Mouse (Mus musculus): Measurements from ENCODE around the gene Kcne1. TPM values are rescaled to one million over a fixed set of nuclear protein-coding genes. Genes with fewer than 3 reads are reported as not detected.

The Kcne1 gene
- polyA plus RNA-seq, 1 experiment from 2014 or later: 0.09 TPM

DNA sequence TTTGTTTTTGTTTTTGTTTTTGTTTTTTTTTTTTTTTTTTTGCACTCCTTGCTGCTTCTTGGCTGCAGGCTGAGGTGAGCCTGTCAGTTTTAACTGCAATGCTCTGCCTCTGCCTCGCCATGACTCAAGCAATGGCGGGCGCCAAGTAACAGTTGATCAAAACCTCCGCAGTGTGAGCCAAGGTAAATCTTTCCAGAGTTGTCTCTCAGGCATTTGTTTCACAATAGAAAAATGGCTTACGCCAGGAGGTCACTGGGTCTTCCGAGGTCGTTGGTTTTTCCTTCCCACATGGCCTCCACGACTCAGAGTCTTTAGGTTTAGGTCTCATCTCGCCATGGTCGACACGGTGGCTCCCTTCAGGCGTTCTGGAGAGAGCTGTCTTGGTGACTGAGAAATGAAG is 6.0 kb downstream of the Kcne1 start:
- Histone ChIP-seq H3K4me2 (ENCODE audit: low read depth, severe bottlenecking) (no peak overlapping the region), H3K9ac (ENCODE audit: low read length) (no peak overlapping the region), H3K4me3 (ENCODE audit: low read depth, low read length) (no peak overlapping the region), H3K9me3 (ENCODE audit: control insufficient read depth, low read length) (no peaks in the 10 kb centered on the region), H3K27me3 (ENCODE audit: control insufficient read depth, insufficient read depth, low read length) (no peaks in the 10 kb centered on the region), H3K27ac (replicated peaks; ENCODE audit: low read depth, low read length) (no peak overlapping the region; the same call in 1 of the 2 replicates), H3K36me3 (ENCODE audit: control insufficient read depth, insufficient read depth, low read length) (no peaks in the 10 kb centered on the region), H3K4me1 (ENCODE audit: control insufficient read depth, insufficient read depth, low read length) (peaks cover 5% of the 10 kb centered on the region)
- WGBS: 80% methylated on average over 12 of the region's 12 CpGs
- ATAC-seq (ENCODE audit: insufficient number of reproducible peaks, low FRiP score, low TSS enrichment, low read depth) (no peak), DNase-seq (ENCODE audit: low spot score) (no peak)

DNA sequence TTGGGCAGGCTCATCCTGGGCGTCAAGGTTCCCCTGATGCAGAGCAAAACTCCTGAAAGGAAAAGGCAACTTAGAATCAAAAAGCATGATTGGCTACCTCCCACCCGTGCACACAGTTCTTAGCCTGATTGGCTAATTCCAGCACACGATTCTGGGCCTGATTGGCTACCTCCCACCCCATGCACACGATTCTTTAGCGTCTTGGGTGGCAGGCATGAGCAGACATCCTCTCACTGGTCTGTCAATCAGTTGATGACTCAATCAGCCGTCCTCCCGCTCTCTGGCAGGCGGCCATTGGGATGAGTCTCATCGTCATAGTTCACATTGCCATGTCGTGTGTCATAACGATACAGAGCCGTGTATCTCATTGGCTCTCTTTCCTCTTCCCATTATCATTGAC is 10.3 kb downstream of the Kcne1 start:
- no peaks in the 10 kb centered on the region for H3K36me3 ChIP-seq (ENCODE audit: control insufficient read depth, insufficient read depth, low read length)
- no peak overlapping the region for H3K27ac ChIP-seq (replicated peaks; ENCODE audit: low read depth, low read length)
- no peaks in the 10 kb centered on the region for H3K27me3 ChIP-seq (ENCODE audit: control insufficient read depth, insufficient read depth, low read length)
- DNase-seq (ENCODE audit: low spot score): no peak
- WGBS: 85% methylated on average over 12 of the region's 12 CpGs
- H3K9ac ChIP-seq (ENCODE audit: low read length): no peak overlapping the region
- no peak for ATAC-seq (ENCODE audit: insufficient number of reproducible peaks, low FRiP score, low TSS enrichment, low read depth)
- no peaks in the 10 kb centered on the region for H3K9me3 ChIP-seq (ENCODE audit: control insufficient read depth, low read length)
- no peak overlapping the region for H3K4me3 ChIP-seq (ENCODE audit: low read depth, low read length)
- peaks cover 3% of the 10 kb centered on the region for H3K4me1 ChIP-seq (ENCODE audit: control insufficient read depth, insufficient read depth, low read length)
- no peak overlapping the region for H3K4me2 ChIP-seq (ENCODE audit: low read depth, severe bottlenecking)

DNA sequence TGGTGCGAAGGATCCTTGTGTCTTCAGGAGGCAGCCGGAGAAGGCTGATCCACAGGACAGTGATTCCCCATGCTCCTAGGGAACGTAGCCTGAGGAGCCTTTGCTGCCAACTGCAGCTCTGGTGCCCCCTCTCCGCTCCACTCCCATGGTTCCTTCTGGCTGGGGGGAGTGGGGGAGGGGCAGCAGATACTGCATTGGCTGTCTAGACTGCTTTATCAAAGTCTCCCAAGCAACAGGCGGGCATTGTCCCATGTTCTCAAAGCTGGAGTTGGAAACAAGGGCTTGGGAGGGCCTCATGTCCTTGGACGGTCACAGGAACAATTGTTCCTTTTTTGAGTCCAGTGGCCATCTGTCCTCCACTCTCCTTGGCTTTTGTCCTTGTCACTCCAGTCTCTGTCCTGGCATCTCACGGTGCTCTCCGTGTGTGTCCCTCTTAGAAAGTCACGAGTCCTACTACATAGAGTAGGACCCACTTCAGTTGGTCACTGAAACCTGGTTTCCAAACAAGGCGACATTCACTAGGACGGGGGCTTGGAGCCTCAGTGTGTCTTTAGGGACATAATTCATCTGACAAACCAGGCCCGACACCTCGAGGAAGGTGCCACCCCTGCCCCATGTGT is 12.9 kb downstream of the Kcne1 start:
- H3K4me1 ChIP-seq (ENCODE audit: control insufficient read depth, insufficient read depth, low read length): no peaks in the 10 kb centered on the region
- H3K4me2 ChIP-seq (ENCODE audit: low read depth, severe bottlenecking): no peak overlapping the region
- DNase-seq (ENCODE audit: low spot score) (no peak), ATAC-seq (ENCODE audit: insufficient number of reproducible peaks, low FRiP score, low TSS enrichment, low read depth) (no peak)
- no peaks in the 10 kb centered on the region for H3K36me3 ChIP-seq (ENCODE audit: control insufficient read depth, insufficient read depth, low read length)
- 84% methylated on average over 13 of the region's 13 CpGs for WGBS
- no peaks in the 10 kb centered on the region for H3K9me3 ChIP-seq (ENCODE audit: control insufficient read depth, low read length)
- no peak overlapping the region for H3K27ac ChIP-seq (replicated peaks; ENCODE audit: low read depth, low read length)
- H3K9ac ChIP-seq (ENCODE audit: low read length): no peak overlapping the region
- no peaks in the 10 kb centered on the region for H3K27me3 ChIP-seq (ENCODE audit: control insufficient read depth, insufficient read depth, low read length)
- H3K4me3 ChIP-seq (ENCODE audit: low read depth, low read length): no peak overlapping the region

DNA sequence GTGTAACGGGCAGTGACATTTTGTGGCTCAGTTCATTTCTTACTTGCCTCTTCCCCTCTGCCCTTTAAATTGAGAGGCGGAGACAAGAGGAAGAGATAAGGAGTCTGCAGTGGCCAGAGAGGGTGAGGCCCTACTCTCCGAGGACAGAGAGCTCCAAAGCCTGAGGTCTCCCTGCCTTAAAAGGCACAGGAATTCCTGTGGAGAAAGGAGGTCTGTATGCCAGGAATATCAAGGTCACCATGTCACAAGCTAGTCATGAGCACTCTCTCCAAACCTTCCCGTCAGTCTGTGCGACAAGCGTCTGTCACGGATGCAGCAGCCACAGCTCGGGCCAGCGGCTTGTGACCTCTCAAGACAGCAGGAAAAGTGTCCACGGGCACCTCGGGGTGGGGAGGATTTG is 14.1 kb downstream of the Kcne1 start:
- no peak overlapping the region for H3K27ac ChIP-seq (replicated peaks; ENCODE audit: low read depth, low read length)
- no peak overlapping the region for H3K4me2 ChIP-seq (ENCODE audit: low read depth, severe bottlenecking)
- no peaks in the 10 kb centered on the region for H3K4me1 ChIP-seq (ENCODE audit: control insufficient read depth, insufficient read depth, low read length)

DNA sequence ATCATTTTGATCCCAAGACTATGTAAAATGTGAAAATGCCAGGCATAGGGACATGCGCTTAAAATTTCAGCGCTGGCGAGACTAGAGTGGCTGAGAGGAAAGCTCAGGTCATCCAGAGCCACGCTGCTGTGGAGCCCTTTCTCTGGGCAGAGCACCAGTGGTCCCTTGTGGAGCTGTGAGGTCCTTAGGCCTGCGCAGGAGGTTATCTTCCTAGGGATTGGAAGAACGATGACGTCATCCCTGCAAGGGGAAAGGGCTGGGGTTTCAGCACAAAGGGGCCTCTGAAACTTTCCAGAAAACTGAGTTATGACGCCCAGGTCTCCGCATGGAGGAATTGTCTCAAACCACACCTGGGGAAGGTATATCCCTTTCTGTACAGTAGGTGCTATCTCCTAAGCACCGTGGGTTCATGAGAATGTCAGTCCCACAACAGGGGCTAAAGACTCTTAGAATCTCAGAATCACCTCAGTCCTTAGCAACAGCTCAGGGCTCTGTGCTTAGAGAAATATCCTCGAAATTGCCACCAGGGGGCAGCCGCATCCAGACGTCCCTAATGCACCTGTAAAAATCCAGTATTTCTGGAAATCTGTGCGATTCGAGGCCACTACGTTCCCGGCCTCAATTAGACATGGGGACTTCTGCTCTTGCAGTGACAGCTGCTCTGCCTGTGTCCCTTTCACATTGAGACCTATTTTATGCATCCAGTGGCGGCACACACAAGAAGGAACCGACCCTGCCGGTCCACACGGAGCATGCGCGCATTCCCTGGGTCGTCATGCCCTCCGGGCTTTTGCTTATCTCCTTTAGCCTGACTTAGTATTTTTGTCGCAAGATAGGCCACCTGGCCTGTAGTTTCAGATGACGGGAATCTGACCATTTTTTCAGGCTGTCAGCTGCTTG is 18.4 kb downstream of the Kcne1 start:
- no peaks in the 10 kb centered on the region for H3K27me3 ChIP-seq (ENCODE audit: control insufficient read depth, insufficient read depth, low read length)
- no peaks in the 10 kb centered on the region for H3K36me3 ChIP-seq (ENCODE audit: control insufficient read depth, insufficient read depth, low read length)
- H3K4me2 ChIP-seq (ENCODE audit: low read depth, severe bottlenecking): no peak overlapping the region
- DNase-seq (ENCODE audit: low spot score): peak; percentile 85
- peak; percentile 56; the same call in 1 of the 2 replicates for ATAC-seq (ENCODE audit: insufficient number of reproducible peaks, low FRiP score, low TSS enrichment, low read depth)
- no peak overlapping the region for H3K4me3 ChIP-seq (ENCODE audit: low read depth, low read length)
- H3K27ac ChIP-seq (replicated peaks; ENCODE audit: low read depth, low read length): no peak overlapping the region
- H3K9me3 ChIP-seq (ENCODE audit: control insufficient read depth, low read length): no peaks in the 10 kb centered on the region
- H3K4me1 ChIP-seq (ENCODE audit: control insufficient read depth, insufficient read depth, low read length): 0 out of 2 replicates have a peak, but pooled peaks cover 3% of the 10 kb centered on the region
- WGBS: 31% methylated on average over 27 of the region's 27 CpGs
- no peak overlapping the region for H3K9ac ChIP-seq (ENCODE audit: low read length)

More for the DNA sequence above, 14.1 kb downstream of the Kcne1 start:
- ATAC-seq (ENCODE audit: insufficient number of reproducible peaks, low FRiP score, low TSS enrichment, low read depth): no peak
- Histone ChIP-seq H3K9ac (ENCODE audit: low read length) (no peak overlapping the region), H3K4me3 (ENCODE audit: low read depth, low read length) (no peak overlapping the region), H3K27me3 (ENCODE audit: control insufficient read depth, insufficient read depth, low read length) (no peaks in the 10 kb centered on the region), H3K9me3 (ENCODE audit: control insufficient read depth, low read length) (no peaks in the 10 kb centered on the region), H3K36me3 (ENCODE audit: control insufficient read depth, insufficient read depth, low read length) (no peaks in the 10 kb centered on the region)
- no peak for DNase-seq (ENCODE audit: low spot score)
- 70% methylated on average over 11 of the region's 11 CpGs for WGBS

DNA sequence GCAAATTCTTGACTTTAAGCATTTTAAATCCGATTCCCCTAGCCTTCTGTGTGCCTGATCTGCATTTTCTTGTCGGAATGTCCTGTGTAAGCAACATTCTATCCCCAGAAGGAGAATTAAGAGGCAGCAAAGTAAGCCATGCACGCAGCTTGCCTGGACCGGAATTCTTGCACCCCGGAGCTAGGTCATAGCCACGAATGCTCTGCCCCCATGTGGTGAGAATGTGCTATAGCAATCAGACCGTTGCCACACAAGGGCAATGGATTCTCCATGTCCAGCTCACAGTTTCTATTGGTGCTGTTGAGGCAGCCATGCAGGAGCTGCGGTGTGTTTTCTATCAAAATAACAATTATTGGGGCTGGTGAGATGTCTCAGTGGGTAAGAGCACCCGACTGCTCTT is 23.0 kb downstream of the Kcne1 start:
- no peak for ATAC-seq (ENCODE audit: insufficient number of reproducible peaks, low FRiP score, low TSS enrichment, low read depth)
- peak; percentile 88 for DNase-seq (ENCODE audit: low spot score)
- WGBS: 9% methylated on average over 9 of the region's 9 CpGs

DNA sequence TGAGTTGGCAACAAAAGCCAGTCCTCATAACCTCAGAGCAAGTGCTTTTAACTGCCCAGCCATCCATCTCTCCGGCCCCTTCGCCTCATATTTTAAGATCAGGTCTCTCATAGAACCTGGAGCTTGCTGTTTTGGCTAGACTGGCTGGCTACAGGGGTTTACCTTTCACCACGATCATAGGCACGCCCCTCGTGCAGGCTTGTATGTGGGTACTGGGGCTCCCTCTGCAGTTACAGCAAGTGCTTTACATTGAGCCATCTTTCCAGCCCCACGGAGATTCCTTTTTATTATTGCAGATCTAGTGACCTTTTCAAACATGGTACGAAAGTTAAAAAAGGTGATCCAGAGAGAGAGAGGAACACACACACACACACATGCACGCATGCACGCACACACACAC is 24.7 kb downstream of the Kcne1 start:
- 61% methylated on average over 9 of the region's 9 CpGs for WGBS
- H3K4me1 ChIP-seq (ENCODE audit: control insufficient read depth, insufficient read depth, low read length): 0 out of 2 replicates have a peak, but pooled peaks cover 3% of the 10 kb centered on the region
- H3K4me3 ChIP-seq (ENCODE audit: low read depth, low read length): no peak overlapping the region
- DNase-seq (ENCODE audit: low spot score) (no peak), ATAC-seq (ENCODE audit: insufficient number of reproducible peaks, low FRiP score, low TSS enrichment, low read depth) (no peak)
- H3K4me2 ChIP-seq (ENCODE audit: low read depth, severe bottlenecking): no peak overlapping the region
- H3K36me3 ChIP-seq (ENCODE audit: control insufficient read depth, insufficient read depth, low read length): no peaks in the 10 kb centered on the region
- H3K9me3 ChIP-seq (ENCODE audit: control insufficient read depth, low read length): no peaks in the 10 kb centered on the region
- no peak overlapping the region for H3K9ac ChIP-seq (ENCODE audit: low read length)
- no peak overlapping the region for H3K27ac ChIP-seq (replicated peaks; ENCODE audit: low read depth, low read length)
- no peaks in the 10 kb centered on the region for H3K27me3 ChIP-seq (ENCODE audit: control insufficient read depth, insufficient read depth, low read length)

More for the DNA sequence above, 23.0 kb downstream of the Kcne1 start:
- Histone ChIP-seq H3K4me1 (ENCODE audit: control insufficient read depth, insufficient read depth, low read length) (0 out of 2 replicates have a peak, but pooled peaks cover 3% of the 10 kb centered on the region), H3K4me2 (ENCODE audit: low read depth, severe bottlenecking) (no peak overlapping the region), H3K27me3 (ENCODE audit: control insufficient read depth, insufficient read depth, low read length) (no peaks in the 10 kb centered on the region), H3K4me3 (ENCODE audit: low read depth, low read length) (no peak overlapping the region), H3K9ac (ENCODE audit: low read length) (no peak overlapping the region), H3K9me3 (ENCODE audit: control insufficient read depth, low read length) (no peaks in the 10 kb centered on the region), H3K36me3 (ENCODE audit: control insufficient read depth, insufficient read depth, low read length) (no peaks in the 10 kb centered on the region), H3K27ac (replicated peaks; ENCODE audit: low read depth, low read length) (no peak overlapping the region)

DNA sequence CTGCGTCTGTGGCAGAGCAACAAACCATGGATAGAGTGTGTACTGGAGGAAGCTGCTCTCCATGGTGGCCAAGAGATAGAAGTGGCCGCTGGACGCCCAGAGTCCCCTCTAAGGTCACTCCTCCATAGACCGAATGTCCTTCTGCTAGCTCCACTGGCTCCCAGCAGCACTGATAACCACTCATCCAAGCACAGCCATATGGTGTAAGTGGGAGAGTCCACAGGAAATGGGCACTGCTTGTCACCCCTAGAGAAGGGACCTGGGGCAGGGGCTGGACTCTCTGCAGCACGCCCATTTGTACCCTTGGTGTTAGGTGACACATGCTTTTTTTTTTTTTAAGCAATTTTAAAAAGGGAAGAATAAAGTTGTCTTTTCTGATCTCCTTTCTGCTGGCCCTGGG is 28.3 kb downstream of the Kcne1 start:
- WGBS: 73% methylated on average over 5 of the region's 5 CpGs
- no peaks in the 10 kb centered on the region for H3K4me1 ChIP-seq (ENCODE audit: control insufficient read depth, insufficient read depth, low read length)
- H3K4me3 ChIP-seq (ENCODE audit: low read depth, low read length): no peak overlapping the region
- H3K9ac ChIP-seq (ENCODE audit: low read length): no peak overlapping the region
- H3K4me2 ChIP-seq (ENCODE audit: low read depth, severe bottlenecking): no peak overlapping the region
- DNase-seq (ENCODE audit: low spot score) (no peak), ATAC-seq (ENCODE audit: insufficient number of reproducible peaks, low FRiP score, low TSS enrichment, low read depth) (no peak)
- H3K36me3 ChIP-seq (ENCODE audit: control insufficient read depth, insufficient read depth, low read length): no peaks in the 10 kb centered on the region
- no peaks in the 10 kb centered on the region for H3K9me3 ChIP-seq (ENCODE audit: control insufficient read depth, low read length)
- no peak overlapping the region for H3K27ac ChIP-seq (replicated peaks; ENCODE audit: low read depth, low read length)
- no peaks in the 10 kb centered on the region for H3K27me3 ChIP-seq (ENCODE audit: control insufficient read depth, insufficient read depth, low read length)
